Mouse (Mus musculus): ENCODE data around the gene Naa16. TPM values are rescaled to one million over a fixed set of nuclear protein-coding genes. Genes with fewer than 3 reads are reported as not detected.

The Naa16 gene
- polyA plus RNA-seq, 1 experiment from 2014 or later, result 41.4 TPM

DNA sequence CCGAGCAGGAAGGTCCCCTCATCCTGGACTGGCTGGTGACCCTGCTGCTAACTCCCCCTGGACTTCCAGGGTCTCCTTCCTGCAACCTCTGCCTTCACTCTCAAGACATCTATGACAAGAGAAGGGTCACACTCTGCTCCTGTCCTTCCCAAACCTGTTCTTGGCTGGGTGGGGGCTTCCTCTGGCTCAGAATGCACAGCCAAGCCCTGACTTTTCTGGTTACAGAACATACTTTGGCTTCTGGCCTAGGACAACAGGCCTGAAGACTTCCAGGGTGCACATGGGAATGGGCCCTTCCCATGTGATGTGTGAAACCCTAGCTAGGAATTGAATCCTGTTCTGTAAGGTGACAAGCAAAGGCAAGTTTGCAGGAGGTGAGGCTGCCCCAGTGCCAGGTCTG is 111.1 kb downstream of the Naa16 start:
- Histone ChIP-seq H3K9ac (replicated peaks) (no peak overlapping the region), H3K36me3 (no peaks in the 10 kb centered on the region), H3K27ac (replicated peaks) (no peak overlapping the region), H3K4me3 (no peak overlapping the region), H3K4me2 (replicated peaks) (no peak overlapping the region), H3K27me3 (no peaks in the 10 kb centered on the region), H3K4me1 (peaks cover 16% of the 10 kb centered on the region), H3K9me3 (no peaks in the 10 kb centered on the region)
- WGBS, result 88% methylated on average over 1 of the region's 1 CpGs
- ATAC-seq (ENCODE audit: low FRiP score, low read depth), result no peak

DNA sequence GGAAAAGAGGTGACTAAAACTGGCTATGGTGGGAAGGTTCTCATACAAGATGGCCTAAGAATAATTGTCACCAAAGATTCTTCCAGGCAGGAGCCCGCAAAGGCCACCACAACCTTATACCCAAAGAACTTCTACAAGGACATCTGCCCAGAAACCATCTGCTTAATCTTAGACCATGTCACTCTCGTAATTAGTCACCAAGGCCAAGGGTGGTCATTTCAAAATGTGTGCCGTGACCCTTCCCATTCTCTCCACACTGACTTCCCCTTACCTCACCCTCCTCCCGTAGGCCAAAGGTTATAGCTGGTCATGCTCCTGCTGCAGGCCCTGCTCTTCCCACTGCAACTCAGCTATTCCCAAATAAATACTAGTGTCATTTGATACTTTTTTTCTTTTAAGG is 111.7 kb downstream of the Naa16 start:
- H3K27me3 ChIP-seq, result no peaks in the 10 kb centered on the region

DNA sequence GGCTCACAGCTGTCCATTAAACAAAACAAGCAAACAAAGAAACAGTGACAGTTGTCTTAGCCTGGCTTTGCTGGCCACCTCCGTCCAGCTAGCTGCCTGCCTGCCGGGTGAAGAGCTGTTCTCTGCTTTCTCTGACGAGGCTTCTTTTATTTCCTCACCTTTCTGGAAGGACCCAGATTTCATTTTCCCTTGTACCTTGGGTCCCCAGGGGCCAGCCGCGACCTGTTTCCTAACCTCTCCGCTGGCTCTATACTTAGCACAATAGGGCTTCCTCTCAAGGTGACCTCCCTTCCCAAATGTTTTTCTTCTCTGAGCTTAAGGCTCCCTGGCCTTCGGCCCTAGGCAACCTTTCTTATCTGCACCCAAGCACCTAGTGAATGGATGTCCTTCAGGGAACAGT is 112.7 kb downstream of the Naa16 start:
- H3K9ac ChIP-seq (replicated peaks), result no peak overlapping the region
- no peak overlapping the region for H3K4me2 ChIP-seq (replicated peaks)
- no peak overlapping the region for H3K27ac ChIP-seq (replicated peaks)
- no peak overlapping the region for H3K4me3 ChIP-seq
- no peak for ATAC-seq (ENCODE audit: low FRiP score, low read depth)
- WGBS, result 32% methylated on average over 7 of the region's 7 CpGs
- H3K9me3 ChIP-seq, result no peaks in the 10 kb centered on the region
- no peaks in the 10 kb centered on the region for H3K27me3 ChIP-seq
- H3K36me3 ChIP-seq, result no peaks in the 10 kb centered on the region
- H3K4me1 ChIP-seq, result peaks cover 25% of the 10 kb centered on the region

More for the DNA sequence above, 111.7 kb downstream of the Naa16 start:
- H3K9ac ChIP-seq (replicated peaks), result no peak overlapping the region
- WGBS, result 85% methylated on average over 4 of the region's 4 CpGs
- H3K9me3 ChIP-seq, result no peaks in the 10 kb centered on the region
- H3K4me1 ChIP-seq, result peaks cover 19% of the 10 kb centered on the region
- no peak for ATAC-seq (ENCODE audit: low FRiP score, low read depth)
- no peaks in the 10 kb centered on the region for H3K36me3 ChIP-seq
- H3K4me3 ChIP-seq, result no peak overlapping the region
- no peak overlapping the region for H3K4me2 ChIP-seq (replicated peaks)
- no peak overlapping the region for H3K27ac ChIP-seq (replicated peaks)

DNA sequence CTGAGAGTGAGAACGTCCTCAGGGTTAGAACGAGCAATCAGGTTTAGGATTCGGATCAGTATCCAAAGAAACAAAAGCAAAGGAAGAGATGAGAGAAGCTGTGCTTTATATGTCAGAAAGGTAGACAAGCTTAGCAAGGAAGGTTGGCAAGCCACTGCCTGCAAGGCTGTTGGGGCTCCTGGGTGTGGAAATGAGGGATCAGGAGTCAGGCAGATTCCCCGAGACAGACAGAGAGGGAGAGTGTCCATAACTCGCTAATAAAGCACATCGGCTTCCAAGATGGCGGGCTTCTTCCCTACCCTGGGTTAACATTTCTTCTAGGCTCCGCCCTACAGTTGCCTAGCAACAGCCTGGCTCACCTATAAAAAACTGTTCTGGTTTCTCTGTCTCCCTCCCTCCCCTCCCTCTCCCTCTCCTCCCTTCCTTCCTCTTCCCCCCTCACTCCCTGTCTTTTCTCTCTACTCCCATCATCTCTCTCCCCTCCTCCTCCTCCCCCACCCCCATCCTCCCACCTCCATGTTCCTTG is 114.6 kb downstream of the Naa16 start:
- no peak overlapping the region for H3K27ac ChIP-seq (replicated peaks)

DNA sequence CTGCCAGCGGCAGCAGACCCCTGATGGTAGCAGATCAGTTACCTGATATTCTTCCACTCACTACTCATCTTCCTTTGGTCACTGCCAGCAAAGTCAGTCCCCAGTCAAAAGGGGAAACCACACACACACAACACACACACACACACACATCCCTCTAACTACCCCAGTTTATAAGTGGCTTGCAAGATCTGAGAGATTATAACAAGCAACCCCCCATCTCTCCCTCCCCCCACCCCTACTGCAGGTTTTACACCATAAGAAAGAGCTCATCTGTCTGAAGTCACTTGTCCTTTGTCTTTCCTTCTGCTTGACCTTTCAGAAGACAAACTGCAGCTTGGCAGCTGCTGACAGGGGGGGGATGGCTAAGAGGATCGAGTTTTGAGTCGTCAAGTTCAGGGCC is 115.1 kb downstream of the Naa16 start:
- Histone ChIP-seq H3K4me1 (peaks cover 25% of the 10 kb centered on the region), H3K9ac (replicated peaks) (no peak overlapping the region), H3K36me3 (no peaks in the 10 kb centered on the region), H3K27me3 (no peaks in the 10 kb centered on the region), H3K9me3 (no peaks in the 10 kb centered on the region), H3K4me2 (replicated peaks) (no peak overlapping the region), H3K27ac (replicated peaks) (no peak overlapping the region), H3K4me3 (no peak overlapping the region)
- whole genome bisulfite sequencing, result 51% methylated on average over 3 of the region's 3 CpGs
- ATAC-seq (ENCODE audit: low FRiP score, low read depth), result no peak

More for the DNA sequence above, 114.6 kb downstream of the Naa16 start:
- Histone ChIP-seq H3K4me2 (replicated peaks) (no peak overlapping the region), H3K9me3 (no peaks in the 10 kb centered on the region), H3K27me3 (no peaks in the 10 kb centered on the region), H3K36me3 (no peaks in the 10 kb centered on the region), H3K4me3 (no peak overlapping the region), H3K4me1 (peaks cover 25% of the 10 kb centered on the region), H3K9ac (replicated peaks) (no peak overlapping the region)
- WGBS, result 85% methylated on average over 8 of the region's 8 CpGs
- no peak for ATAC-seq (ENCODE audit: low FRiP score, low read depth)

Other genes starting within 250 kb of the Naa16 start
- gene Zfp957, start 143.4 kb downstream of the Naa16 start, polyA plus RNA-seq (2016; fragmentation: Nextera tagmentation; extraction: Ambion mirVana), result not detected in 2 replicates
- 12.7 and 17.2 TPM in 2 replicates for gene Rgcc, start 89.1 kb downstream of the Naa16 start, polyA plus RNA-seq (2016; fragmentation: Nextera tagmentation; extraction: Ambion mirVana)
- 9.7 and 11.0 TPM in 2 replicates for gene Mtrf1, start 7.0 kb upstream of the Naa16 start, polyA plus RNA-seq (2016; fragmentation: Nextera tagmentation; extraction: Ambion mirVana)
- 19.0 and 22.8 TPM in 2 replicates for gene Kbtbd7, start 35.7 kb upstream of the Naa16 start, polyA plus RNA-seq (2016; fragmentation: Nextera tagmentation; extraction: Ambion mirVana)
- gene Kbtbd6, start 61.1 kb upstream of the Naa16 start, polyA plus RNA-seq (2016; fragmentation: Nextera tagmentation; extraction: Ambion mirVana), result 5.0 and 5.2 TPM in 2 replicates
- 7.1 and 7.4 TPM in 2 replicates for gene Elf1, start 90.4 kb upstream of the Naa16 start, polyA plus RNA-seq (2016; fragmentation: Nextera tagmentation; extraction: Ambion mirVana)
- 49.7 and 55.1 TPM in 2 replicates for gene Wbp4, start 90.7 kb upstream of the Naa16 start, polyA plus RNA-seq (2016; fragmentation: Nextera tagmentation; extraction: Ambion mirVana)
- 129 and 131 TPM in 2 replicates for gene Sugt1, start 196.9 kb upstream of the Naa16 start, polyA plus RNA-seq (2016; fragmentation: Nextera tagmentation; extraction: Ambion mirVana)

Measured in midbrain, embryonic 12.5 days (tissue).